Mouse (Mus musculus) heart, postnatal 0 days (tissue): Measurements from ENCODE around the gene Ptprz1.

Experiments used
- CTCF ChIP-seq: IDR thresholded peaks from 2 replicates; pipeline ENCODE4 v1.5.1; 2016; ENCODE audit warnings: antibody characterized with exemption, control low read depth, low read depth
- EP300 ChIP-seq: IDR thresholded peaks from 2 replicates; pipeline ENCODE4 v1.6.1; 2016; ENCODE audit warnings: antibody characterized with exemption, low read depth

- TF ChIP-seq EP300, result no peak
- TF ChIP-seq CTCF, result no peak
Observed at GRCm38 (mm10) chr6:23079991-23080680, 204.8 kb downstream of the Ptprz1 start.
